18 mouse cellular contexts compared by ENCODE assay signal in genomic region chr10:28579596-28579995, GRCm38 (mm10).
"Had no signal": no experiment of that assay in that cellular context is flagged by ENCODE, and none has a peak within 500 bp of the region (broad histone marks: within the 10 kb centered on the region; RNA-seq: fewer than 3 reads in every experiment).

No protein-coding gene starts in this region.

- ATAC-seq: liver, postnatal 0 days; lung, postnatal 0 days; midbrain, embryonic 15.5 days had no signal

- H3K4me2 ChIP-seq: lung, embryonic 14.5 days; midbrain, embryonic 12.5 days; midbrain, embryonic 15.5 days; neural tube, embryonic 12.5 days; neural tube, embryonic 15.5 days had no signal

- H3K4me1 ChIP-seq: midbrain, embryonic 12.5 days; midbrain, embryonic 15.5 days; neural tube, embryonic 12.5 days; neural tube, embryonic 15.5 days had no signal

- H3K27ac ChIP-seq: kidney, postnatal 0 days; layer of hippocampus, adult 2 months; liver, embryonic 14.5 days; midbrain, embryonic 12.5 days; midbrain, embryonic 15.5 days; neural tube, embryonic 12.5 days; neural tube, embryonic 15.5 days had no signal

- H3K4me3 ChIP-seq: layer of hippocampus, adult 2 months; midbrain, embryonic 12.5 days; midbrain, embryonic 15.5 days; neural tube, embryonic 12.5 days; neural tube, embryonic 15.5 days had no signal

- H3K9me3 ChIP-seq: midbrain, embryonic 12.5 days; midbrain, embryonic 15.5 days; neural tube, embryonic 12.5 days; neural tube, embryonic 15.5 days had no signal

- H3K9ac ChIP-seq: liver, embryonic 14.5 days; liver, postnatal 0 days; lung, embryonic 14.5 days; midbrain, embryonic 12.5 days; midbrain, embryonic 15.5 days; neural tube, embryonic 12.5 days; neural tube, embryonic 15.5 days had no signal

- H3K36me3 ChIP-seq: midbrain, embryonic 12.5 days; midbrain, embryonic 15.5 days had no signal

- H3K27me3 ChIP-seq: midbrain, embryonic 12.5 days; midbrain, embryonic 15.5 days; neural tube, embryonic 12.5 days; neural tube, embryonic 15.5 days had no signal

- DNase-seq: kidney, adult 2 months; kidney, postnatal 25 days; layer of hippocampus, adult 9-11 months; liver, postnatal 0 days; lung, postnatal 36 days; right cerebral cortex, adult 18-20 months; right cerebral cortex, postnatal 14 days; right cerebral cortex, postnatal 4 days; thymus, postnatal 25 days had no signal
